Mouse (Mus musculus) lung, postnatal 14 days (tissue): ENCODE results near the gene Tm6sf1.
A peak's percentile ranks its signal among the peaks of the same experiment; 100 is the strongest.
"Not testable (repeated sequence)": the region's sequence is repeated elsewhere in the genome, so short reads cannot be mapped to it uniquely, and the experiment has no call there.

Experiments
- DNase-seq: peaks from one replicate; pipeline ENCODE4 v3.0.0; 2021

Gene Tm6sf1

GRCm38 (mm10) chr7:81858968-81859721 lies at the start of gene Tm6sf1:
TSS of gene Tm6sf1 (plus strand) at chr7:81859001.
- peak; percentile 53 for DNase-seq

GRCm38 (mm10) chr7:81824906-81825305 lies 33.9 kb upstream of the Tm6sf1 start:
- DNase-seq, result no peak

- peak; percentile 14 for DNase-seq
Measured at GRCm38 (mm10) chr7:81825381-81825780, 33.4 kb upstream of the Tm6sf1 start.

GRCm38 (mm10) chr7:81827806-81828667 lies 30.8 kb upstream of the Tm6sf1 start:
- no peak for DNase-seq

- DNase-seq, result peak; percentile 51
Measured at GRCm38 (mm10) chr7:81828681-81829378, 30.0 kb upstream of the Tm6sf1 start.

- peak; percentile 86 for DNase-seq
Measured at GRCm38 (mm10) chr7:81829379-81829894, 29.4 kb upstream of the Tm6sf1 start, which contains the start of gene Btbd1. TSS of gene Btbd1 (minus strand) at chr7:81829431.

- no peak for DNase-seq
Measured at GRCm38 (mm10) chr7:81834847-81835246, 24.0 kb upstream of the Tm6sf1 start.

- DNase-seq, result no peak
Measured at GRCm38 (mm10) chr7:81835430-81835829, 23.4 kb upstream of the Tm6sf1 start.

GRCm38 (mm10) chr7:81837771-81838170 lies 21.0 kb upstream of the Tm6sf1 start:
- not testable (repeated sequence) for DNase-seq

- no peak for DNase-seq
Measured at GRCm38 (mm10) chr7:81839746-81840145, 19.1 kb upstream of the Tm6sf1 start.

- DNase-seq, result no peak
Measured at GRCm38 (mm10) chr7:81840661-81841181, 18.1 kb upstream of the Tm6sf1 start.

GRCm38 (mm10) chr7:81841439-81841838 lies 17.4 kb upstream of the Tm6sf1 start:
- no peak for DNase-seq

GRCm38 (mm10) chr7:81842141-81842540 lies 16.7 kb upstream of the Tm6sf1 start:
- no peak for DNase-seq

- DNase-seq, result no peak
Measured at GRCm38 (mm10) chr7:81842998-81843397, 15.8 kb upstream of the Tm6sf1 start.

- no peak for DNase-seq
Measured at GRCm38 (mm10) chr7:81843903-81844302, 14.9 kb upstream of the Tm6sf1 start.

GRCm38 (mm10) chr7:81844801-81845200 lies 14.0 kb upstream of the Tm6sf1 start:
- no peak for DNase-seq

GRCm38 (mm10) chr7:81845313-81845712 lies 13.5 kb upstream of the Tm6sf1 start:
- no peak for DNase-seq

- no peak for DNase-seq
Measured at GRCm38 (mm10) chr7:81846008-81846407, 12.8 kb upstream of the Tm6sf1 start.

- no peak for DNase-seq
Measured at GRCm38 (mm10) chr7:81847010-81847409, 11.8 kb upstream of the Tm6sf1 start.

GRCm38 (mm10) chr7:81847777-81848176 lies 11.0 kb upstream of the Tm6sf1 start:
- no peak for DNase-seq

- DNase-seq, result no peak
Measured at GRCm38 (mm10) chr7:81849214-81849613, 9.6 kb upstream of the Tm6sf1 start.

GRCm38 (mm10) chr7:81849633-81850032 lies 9.2 kb upstream of the Tm6sf1 start:
- no peak for DNase-seq

- DNase-seq, result no peak
Measured at GRCm38 (mm10) chr7:81850171-81850570, 8.6 kb upstream of the Tm6sf1 start.
